Mouse (Mus musculus) heart, embryonic 14.5 days (tissue): ENCODE data around the gene Glmn. TPM values are rescaled to one million over a fixed set of nuclear protein-coding genes. Genes with fewer than 3 reads are reported as not detected.

Experiments used
- ATAC-seq: fragments of 200-750 bp; cut with Nextera tagmentation; 2 replicates; pipeline ENCODE4 v1.8.0; 2017; ENCODE audit warnings: low read depth, moderate TSS enrichment; ENCODE audit not compliant: insufficient number of reproducible peaks, insufficient read depth, low FRiP score
- H3K27ac ChIP-seq, 2 experiments: fragments of 200-500 bp in 1 of 2; fragments of 300-500 bp in 1 of 2; sonication (generic) in 1 of 2; replicated peaks in 1 of 2; 2 replicates each; pipeline ENCODE4 v1.5.1; 2012 to 2014; ENCODE audit warnings: low read depth in 2 of 2, low read length in 2 of 2, control low read depth in 1 of 2, mild to moderate bottlenecking in 1 of 2, mixed read lengths in 1 of 2; ENCODE audit not compliant: control insufficient read depth in 1 of 2, insufficient read depth in 1 of 2
- H3K27me3 ChIP-seq: fragments of 300-500 bp; sonication (generic); 2 replicates; pipeline ENCODE4 v1.6.1; 2014; ENCODE audit warnings: mild to moderate bottlenecking, low read length, control low read depth; ENCODE audit not compliant: control insufficient read depth, insufficient read depth
- H3K36me3 ChIP-seq: fragments of 300-500 bp; sonication (generic); 2 replicates; pipeline ENCODE4 v1.6.1; 2014; ENCODE audit warnings: mild to moderate bottlenecking, control low read depth, low read length, mixed read lengths; ENCODE audit not compliant: control insufficient read depth, insufficient read depth
- H3K4me1 ChIP-seq, 2 experiments: fragments of 200-500 bp in 1 of 2; fragments of 300-500 bp in 1 of 2; sonication (generic) in 1 of 2; 2 replicates each; pipeline ENCODE4 v1.6.1; 2012 to 2014; ENCODE audit warnings: low read length in 2 of 2, control low read depth in 1 of 2, mixed read lengths in 1 of 2; ENCODE audit not compliant: control insufficient read depth in 2 of 2, insufficient read depth in 2 of 2
- H3K4me2 ChIP-seq: fragments of 300-500 bp; sonication (generic); 2 replicates; pipeline ENCODE4 v1.6.1; 2014; ENCODE audit warnings: mild to moderate bottlenecking, low read length
- H3K4me3 ChIP-seq, 2 experiments: fragments of 200-500 bp in 1 of 2; fragments of 300-500 bp in 1 of 2; sonication (generic) in 1 of 2; 2 replicates each; pipeline ENCODE4 v1.5.1; 2012 to 2014; ENCODE audit warnings: low read length in 2 of 2, mild to moderate bottlenecking in 2 of 2, control low read depth in 1 of 2, low read depth in 1 of 2, moderate library complexity in 1 of 2; ENCODE audit not compliant: control insufficient read depth in 1 of 2, insufficient read depth in 1 of 2
- H3K9ac ChIP-seq: fragments of 300-500 bp; sonication (generic); 2 replicates; pipeline ENCODE4 v1.6.1; 2014; ENCODE audit warnings: mild to moderate bottlenecking, low read length
- H3K9me3 ChIP-seq: fragments of 300-500 bp; sonication (generic); 2 replicates; pipeline ENCODE4 v1.6.1; 2016; ENCODE audit warnings: low read length, control low read depth; ENCODE audit not compliant: control insufficient read depth
- WGBS: fragments of 180-500 bp; shearing (Covaris S2); extraction: QIAGEN DNeasy Blood & Tissue Kit; methylation state at CpG from one replicate; pipeline ENCODE4 v1.1.7; 2014; 5-methylcytosine and 5-hydroxymethylcytosine counted together
- polyA plus RNA-seq: library from polyadenylated mRNA; unstranded; fragments of >200 nt; fragmentation: Nextera tagmentation; extraction: Ambion mirVana; gene quantifications from 2 replicates; pipeline ENCODE4 v1.2.1, GENCODE M21; 2014

Gene Glmn
- polyA plus RNA-seq, 1 experiment from 2014 or later, result 20.4 TPM

DNA sequence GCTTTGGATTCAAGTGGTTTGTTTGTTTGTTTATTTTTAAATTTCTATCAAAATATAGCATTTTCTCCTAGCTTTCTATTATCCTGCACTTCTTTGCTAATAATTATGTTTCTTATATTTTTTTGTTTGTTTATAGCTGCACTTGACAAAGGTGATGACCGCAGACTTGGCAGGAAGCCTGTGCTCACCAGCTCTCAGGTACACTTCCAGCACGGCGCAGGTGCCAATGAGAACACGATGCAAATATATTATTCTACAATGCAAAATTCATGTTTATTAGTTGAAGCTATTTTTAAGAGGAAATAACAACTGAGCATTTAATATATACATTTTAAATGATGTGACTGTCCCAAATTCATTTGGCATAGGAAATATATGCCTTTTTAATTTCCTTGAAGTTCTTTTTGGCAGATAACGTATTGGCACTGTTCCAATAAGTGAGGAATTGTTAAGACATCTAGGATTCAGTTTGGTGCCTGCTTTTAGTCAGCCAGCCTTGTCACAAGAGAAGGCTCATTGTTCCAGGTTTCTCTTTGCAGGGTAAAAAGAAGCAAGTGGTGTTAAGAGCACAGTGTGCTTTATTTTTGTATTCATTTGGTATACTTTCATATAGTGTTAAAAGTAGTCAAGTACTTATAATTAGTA is 97.7 kb downstream of the Glmn start:
- whole genome bisulfite sequencing, result 81% methylated on average over 5 of the region's 5 CpGs
- Histone ChIP-seq H3K4me3 (no peak overlapping the region), H3K4me2 (no peak overlapping the region), H3K9me3 (no peaks in the 10 kb centered on the region), H3K27ac (no peak overlapping the region), H3K9ac (no peak overlapping the region), H3K4me1 (no peaks in the 10 kb centered on the region), H3K27me3 (no peaks in the 10 kb centered on the region), H3K36me3 (peaks cover 4% of the 10 kb centered on the region; the same call in 1 of the 2 replicates)
- ATAC-seq, result no peak

Other genes starting within 250 kb of the Glmn start
- gene Ephx4, start 195.2 kb downstream of the Glmn start, polyA plus RNA-seq, result 1.4 and 2.0 TPM in 2 replicates
- not detected in 2 replicates for gene Lpcat2b, start 166.3 kb downstream of the Glmn start, polyA plus RNA-seq
- 3.8 and 4.9 TPM in 2 replicates for gene Btbd8, start 159.9 kb downstream of the Glmn start, polyA plus RNA-seq
- 0.38 and 0.57 TPM in 2 replicates for gene Gm42669, start 90.3 kb downstream of the Glmn start, polyA plus RNA-seq
- gene 1700028K03Rik, start 63.2 kb downstream of the Glmn start, polyA plus RNA-seq, result 0.05 TPM in 2 replicates
- 14.8 and 15.5 TPM in 2 replicates for gene Rpap2, start 515 bp downstream of the Glmn start, polyA plus RNA-seq
- gene Gfi1, start 128.1 kb upstream of the Glmn start, polyA plus RNA-seq, result 0.09 TPM in 1 of 2 replicates, not detected in the other
- gene Ube2d2b, start 232.2 kb upstream of the Glmn start, polyA plus RNA-seq, result 0.35 and 0.42 TPM in 2 replicates